Mouse (Mus musculus) megakaryocyte, embryonic 14.5 days (primary cell): ENCODE results near the gene Nlrp4f.

Experiments
- FLI1 ChIP-seq: IDR thresholded peaks from 2 replicates; pipeline ENCODE4 v1.6.1; 2012; ENCODE audit warnings: low read length, inconsistent platforms, mixed read lengths
- GATA1 ChIP-seq: IDR thresholded peaks from 3 replicates; pipeline ENCODE4 v1.6.1; 2012; ENCODE audit warnings: mixed read lengths, low read length, inconsistent platforms, borderline replicate concordance

DNA sequence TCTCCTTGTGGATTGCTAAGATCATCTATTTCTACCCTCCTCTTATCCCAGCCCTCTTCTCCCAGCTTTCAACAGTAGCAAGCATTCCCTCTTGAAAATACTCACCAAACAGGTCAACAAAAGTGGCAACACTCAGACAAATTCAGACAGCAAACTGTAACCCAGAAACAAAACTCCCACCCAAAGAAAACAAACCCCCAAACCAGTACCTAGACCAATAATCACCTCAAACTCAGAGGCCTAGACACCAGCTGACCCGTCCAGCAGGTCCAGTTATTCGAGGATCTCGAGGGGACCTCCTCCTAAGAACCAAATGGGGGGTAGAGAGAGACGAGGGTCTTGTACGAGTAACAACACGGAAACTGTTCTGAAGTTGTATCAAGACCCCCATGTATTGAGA lies 20.2 kb upstream of the Nlrp4f start:
- no peak for TF ChIP-seq GATA1
- TF ChIP-seq FLI1, result no peak
